In genomic region chr9:42612482-42612991, GRCm38 (mm10) we compare ENCODE assay signal across 26 mouse cellular contexts.
DNase-seq lines count a peak whose midpoint lies in the region; ATAC-seq and TF ChIP-seq lines count a peak whose summit lies in the region.
"Had no signal": no experiment of that assay in that cellular context is flagged by ENCODE, and none has a peak within 500 bp of the region (broad histone marks: within the 10 kb centered on the region; RNA-seq: fewer than 3 reads in every experiment).

No protein-coding gene starts in this region.

- H3K36me3 ChIP-seq in midbrain, embryonic 14.5 days (ENCODE audit: control insufficient read depth, insufficient read depth, low read length): no peaks in the 10 kb centered on the region
- no peaks in the 10 kb centered on the region for H3K36me3 ChIP-seq in midbrain, embryonic 10.5 days
- H3K36me3 ChIP-seq: embryonic facial prominence, embryonic 13.5 days; forebrain, embryonic 15.5 days; heart, embryonic 12.5 days; hindbrain, embryonic 12.5 days; liver, embryonic 13.5 days had no signal

- H3K4me1 ChIP-seq in midbrain, embryonic 14.5 days (ENCODE audit: control insufficient read depth, insufficient read depth, low read length): peaks cover 28% of the 10 kb centered on the region
- H3K4me1 ChIP-seq in midbrain, embryonic 10.5 days: peaks cover 12% of the 10 kb centered on the region
- H3K4me1 ChIP-seq in olfactory bulb, adult 2 months (ENCODE audit: control insufficient read depth, insufficient read depth, low read length): peaks cover 23% of the 10 kb centered on the region
- H3K4me1 ChIP-seq: liver, embryonic 13.5 days had no signal

- H3K4me2 ChIP-seq in midbrain, embryonic 14.5 days (ENCODE audit: low read length): no peak overlapping the region
- H3K4me2 ChIP-seq: embryonic facial prominence, embryonic 13.5 days; forebrain, embryonic 15.5 days; heart, embryonic 12.5 days; hindbrain, embryonic 12.5 days; liver, embryonic 13.5 days had no signal

- H3K9me3 ChIP-seq in midbrain, embryonic 14.5 days (ENCODE audit: control insufficient read depth, low read length): no peaks in the 10 kb centered on the region
- no peaks in the 10 kb centered on the region for H3K9me3 ChIP-seq in midbrain, embryonic 10.5 days (replicated peaks)
- H3K9me3 ChIP-seq: embryonic facial prominence, embryonic 13.5 days; forebrain, embryonic 15.5 days; heart, embryonic 12.5 days; hindbrain, embryonic 12.5 days; liver, embryonic 13.5 days; megakaryocyte, embryonic 14.5 days had no signal

- H3K27ac ChIP-seq in layer of hippocampus, adult 2 months: peak overlapping the region; percentile 57; the same call in 1 of the 2 replicates
- H3K27ac ChIP-seq in midbrain, embryonic 14.5 days (replicated peaks; ENCODE audit: low read depth, low read length): no peak overlapping the region
- no peak overlapping the region for H3K27ac ChIP-seq in midbrain, embryonic 10.5 days (replicated peaks)
- peak overlapping the region; percentile 44 for H3K27ac ChIP-seq in olfactory bulb, adult 2 months (ENCODE audit: insufficient read depth, low read depth, low read length)
- H3K27ac ChIP-seq: embryonic facial prominence, embryonic 13.5 days; forebrain, embryonic 15.5 days; hindbrain, embryonic 12.5 days; kidney, postnatal 0 days; liver, embryonic 13.5 days; stomach, postnatal 0 days had no signal

- TF ChIP-seq CTCF in layer of hippocampus, adult 2 months (conservative IDR thresholded peaks at IDR 0.05): no peak
- no peak for TF ChIP-seq CTCF in olfactory bulb, adult 2 months (IDR thresholded peaks at IDR 0.05; ENCODE audit: insufficient read depth, low read depth, low read length)

- no peak overlapping the region for H3K9ac ChIP-seq in midbrain, embryonic 14.5 days (replicated peaks; ENCODE audit: low read length)
- H3K9ac ChIP-seq: embryonic facial prominence, embryonic 13.5 days; forebrain, embryonic 15.5 days; heart, embryonic 12.5 days; hindbrain, embryonic 12.5 days; liver, embryonic 13.5 days had no signal

- WGBS in midbrain, embryonic 14.5 days: 60% methylated on average over 14 of the region's 14 CpGs
- WGBS in midbrain, embryonic 10.5 days: 75% methylated on average over 14 of the region's 14 CpGs
- 12% methylated on average over 14 of the region's 14 CpGs for WGBS in olfactory bulb, adult 2 months

- DNase-seq in cerebellum, postnatal 10 days: peak; percentile 55 to 63
- DNase-seq in cerebellum, adult 18-20 months: no peak
- no peak for DNase-seq in layer of hippocampus, adult 2 months (ENCODE audit: low spot score in 2 of 2)
- DNase-seq in layer of hippocampus, adult 18-20 months (ENCODE audit: low spot score in 2 of 2): no peak
- peak; percentile 37 for DNase-seq in midbrain, embryonic 14.5 days
- no peak for DNase-seq in midbrain, embryonic 10.5 days (ENCODE audit: low spot score)
- DNase-seq in Muller cell, postnatal 12 days (ENCODE audit: inconsistent ontology term): no peak
- DNase-seq: adrenal gland, postnatal 25 days; cerebellum, adult 11-12 months; cerebellum, postnatal 36 days; embryo, embryonic 11 days; gastrocnemius, postnatal 25 days; heart, postnatal 14 days; kidney, adult 2 months; liver, embryonic 13.5 days; right cerebral cortex, postnatal 14 days; thymus, adult 2 months had no signal

- TF ChIP-seq POLR2A in olfactory bulb, adult 2 months (IDR thresholded peaks at IDR 0.05; ENCODE audit: insufficient read depth, low read depth, low read length): no peak

- H3K27me3 ChIP-seq in midbrain, embryonic 14.5 days (ENCODE audit: control insufficient read depth, insufficient read depth, low read length): no peaks in the 10 kb centered on the region
- no peaks in the 10 kb centered on the region; the same call in 1 of the 2 replicates for H3K27me3 ChIP-seq in midbrain, embryonic 10.5 days (ENCODE audit: low read depth, poor library complexity, severe bottlenecking)
- H3K27me3 ChIP-seq: heart, embryonic 12.5 days; liver, embryonic 13.5 days had no signal

- ATAC-seq in midbrain, embryonic 14.5 days (ENCODE audit: low FRiP score, low TSS enrichment): no peak
- ATAC-seq: forebrain, embryonic 15.5 days; inflammation-experienced regulatory T-cells, adult 6 months had no signal

- no peak overlapping the region for H3K4me3 ChIP-seq in layer of hippocampus, adult 2 months
- H3K4me3 ChIP-seq in midbrain, embryonic 14.5 days (replicated peaks; ENCODE audit: low read depth, low read length): no peak overlapping the region
- no peak overlapping the region for H3K4me3 ChIP-seq in midbrain, embryonic 10.5 days
- H3K4me3 ChIP-seq in olfactory bulb, adult 2 months (ENCODE audit: insufficient read depth, low read depth, low read length): peak overlapping the region; percentile 19; the same call in 1 of the 2 replicates
- H3K4me3 ChIP-seq: embryonic facial prominence, embryonic 13.5 days; forebrain, embryonic 15.5 days; heart, embryonic 12.5 days; hindbrain, embryonic 12.5 days; liver, embryonic 13.5 days; megakaryocyte, embryonic 14.5 days had no signal

Comparison
In these comparisons a context has a peak if more than half of its experiments do, and no peak if none do; other contexts are left out.
1. DNase-seq: peak in cerebellum, postnatal 10 days (2 of 2) and midbrain, embryonic 14.5 days (single experiment); none in cerebellum, adult 18-20 months (0 of 2), layer of hippocampus, adult 2 months (0 of 2), layer of hippocampus, adult 18-20 months (0 of 2), midbrain, embryonic 10.5 days (single experiment) and Muller cell, postnatal 12 days (single experiment).
2. H3K27ac ChIP-seq: peak in layer of hippocampus, adult 2 months (single experiment) and olfactory bulb, adult 2 months (single experiment); none in midbrain, embryonic 14.5 days (single experiment) and midbrain, embryonic 10.5 days (single experiment).